Mouse (Mus musculus) heart, adult 2 months (tissue): ENCODE measurements around the gene Thsd4. TPM values are rescaled to one million over a fixed set of nuclear protein-coding genes. Genes with fewer than 3 reads are reported as not detected.

ENCODE experiments used
- DNase-seq, 2 experiments: peaks; one replicate each; pipeline ENCODE4 v3.0.0; 2021
- H3K27ac ChIP-seq: fragments of 200-600 bp; 2 replicates; pipeline ENCODE4 v1.8.1; 2022
- H3K27me3 ChIP-seq: fragments of 200-500 bp; 2 replicates; pipeline ENCODE4 v1.6.1; 2012; ENCODE audit warnings: mild to moderate bottlenecking, low read length, inconsistent platforms, mixed read lengths; ENCODE audit not compliant: control insufficient read depth, insufficient read depth
- H3K36me3 ChIP-seq: fragments of 200-500 bp; 2 replicates; pipeline ENCODE4 v1.6.1; 2012; ENCODE audit warnings: low read length, inconsistent platforms; ENCODE audit not compliant: control insufficient read depth, insufficient read depth
- H3K4me1 ChIP-seq: fragments of 200-500 bp; 2 replicates; pipeline ENCODE4 v1.6.1; 2011; ENCODE audit warnings: low read length; ENCODE audit not compliant: control insufficient read depth, insufficient read depth
- H3K4me3 ChIP-seq: fragments of 200-600 bp; 2 replicates; pipeline ENCODE4 v1.8.1; 2022
- H3K79me2 ChIP-seq: fragments of 200-500 bp; replicated peaks from 2 replicates; pipeline ENCODE4 v1.6.1; 2012; ENCODE audit warnings: mild to moderate bottlenecking, inconsistent platforms, low read length, moderate library complexity, mixed read lengths; ENCODE audit not compliant: control insufficient read depth, insufficient read depth
- H3K9ac ChIP-seq: fragments of 200-500 bp; 2 replicates; pipeline ENCODE4 v1.6.1; 2012; ENCODE audit warnings: low read depth, mild to moderate bottlenecking, control low read depth, inconsistent platforms, low read length, mixed read lengths
- CTCF ChIP-seq: fragments of 200-600 bp; IDR thresholded peaks from 2 replicates; pipeline ENCODE4 v1.8.1; 2022; ENCODE audit warnings: antibody characterized with exemption, mild to moderate bottlenecking, moderate library complexity
- EP300 ChIP-seq: fragments of 200-500 bp; IDR thresholded peaks from 2 replicates; pipeline ENCODE4 v1.6.1; 2011; ENCODE audit warnings: low read depth, low read length, control low read depth; ENCODE audit not compliant: insufficient read depth
- POLR2A ChIP-seq: fragments of 200-500 bp; IDR thresholded peaks from 2 replicates; pipeline ENCODE4 v1.6.1; 2011; ENCODE audit warnings: mild to moderate bottlenecking, low read depth, low read length, control low read depth; ENCODE audit not compliant: insufficient read depth
- WGBS: fragments of 180-500 bp; shearing (Covaris S2); methylation state at CpG from one replicate; pipeline ENCODE4 v1.1.7; 2018; 5-methylcytosine and 5-hydroxymethylcytosine counted together
- intact Hi-C: fragments of 180-260 bp; cut with DNase I; formaldehyde crosslinking; loops from one replicate; pipeline ENCODE4 v1.15.1; 2025
- polyA plus RNA-seq: library from polyadenylated mRNA; depleted of rRNA; stranded (reverse); fragments of >200 nt; gene quantifications from 2 replicates; pipeline ENCODE4 v1.2.3, GENCODE M21; 2012
- total RNA-seq, 2 experiments: library from RNA; stranded (reverse); gene quantifications; 2 replicates each; pipeline ENCODE4 v1.2.3; 2021

Thsd4 gene
- total and polyA plus RNA-seq, 3 experiments, result 3.5 to 5.2 (median 4.3) TPM

GRCm38 (mm10) chr9:60414076-60414755, 107.6 kb downstream of the Thsd4 start:
- intact Hi-C loops, result no loop called here

GRCm38 (mm10) chr9:60410872-60411635, 110.8 kb downstream of the Thsd4 start:
- no peak for TF ChIP-seq POLR2A
- no peak for TF ChIP-seq EP300
- no peak for TF ChIP-seq CTCF
- H3K4me3 ChIP-seq, result no peak overlapping the region
- H3K27ac ChIP-seq, result no peak overlapping the region
- H3K36me3 ChIP-seq, result no peaks in the 10 kb centered on the region
- no peak overlapping the region for H3K9ac ChIP-seq
- no peaks in the 10 kb centered on the region for H3K27me3 ChIP-seq
- WGBS, result 78% methylated on average over 17 of the region's 17 CpGs
- DNase-seq, result no peak
- intact Hi-C loops, result no loop called here
- no peaks in the 10 kb centered on the region for H3K4me1 ChIP-seq
- H3K79me2 ChIP-seq, result no peaks in the 10 kb centered on the region

More at GRCm38 (mm10) chr9:60414076-60414755, 107.6 kb downstream of the Thsd4 start:
- Histone ChIP-seq H3K36me3 (no peaks in the 10 kb centered on the region), H3K79me2 (no peaks in the 10 kb centered on the region), H3K27me3 (no peaks in the 10 kb centered on the region), H3K4me3 (no peak overlapping the region), H3K9ac (no peak overlapping the region), H3K27ac (no peak overlapping the region), H3K4me1 (no peaks in the 10 kb centered on the region)
- no peak for TF ChIP-seq POLR2A
- 54% methylated on average over 4 of the region's 4 CpGs for WGBS
- no peak for DNase-seq

- no peak for TF ChIP-seq POLR2A
- no peak for TF ChIP-seq CTCF
- TF ChIP-seq EP300, result no peak
- intact Hi-C loops, result no loop called here
- H3K36me3 ChIP-seq, result no peaks in the 10 kb centered on the region
- no peaks in the 10 kb centered on the region for H3K4me1 ChIP-seq
- no peak overlapping the region for H3K27ac ChIP-seq
- no peak for DNase-seq
- WGBS, result 33% methylated on average over 1 of the region's 1 CpGs
- no peaks in the 10 kb centered on the region for H3K79me2 ChIP-seq
- no peaks in the 10 kb centered on the region for H3K27me3 ChIP-seq
- no peak overlapping the region for H3K4me3 ChIP-seq
- no peak overlapping the region for H3K9ac ChIP-seq
Measured at GRCm38 (mm10) chr9:60407374-60407773, 114.5 kb downstream of the Thsd4 start.

- Histone ChIP-seq H3K4me1 (no peaks in the 10 kb centered on the region), H3K27ac (no peak overlapping the region), H3K36me3 (no peaks in the 10 kb centered on the region), H3K79me2 (no peaks in the 10 kb centered on the region), H3K9ac (no peak overlapping the region), H3K27me3 (no peaks in the 10 kb centered on the region), H3K4me3 (no peak overlapping the region)
- intact Hi-C loops, result no loop called here
- DNase-seq, result no peak
- 58% methylated on average over 7 of the region's 7 CpGs for WGBS
- TF ChIP-seq EP300 (no peak), CTCF (no peak)
Measured at GRCm38 (mm10) chr9:60405777-60406176, 116.1 kb downstream of the Thsd4 start.

- Histone ChIP-seq H3K4me1 (no peaks in the 10 kb centered on the region), H3K27me3 (no peaks in the 10 kb centered on the region), H3K27ac (no peak overlapping the region), H3K4me3 (no peak overlapping the region), H3K9ac (no peak overlapping the region), H3K36me3 (no peaks in the 10 kb centered on the region), H3K79me2 (no peaks in the 10 kb centered on the region)
- intact Hi-C loops, result no loop called here
- no peak for DNase-seq
- TF ChIP-seq POLR2A (no peak), CTCF (no peak), EP300 (no peak)
- 90% methylated on average over 6 of the region's 6 CpGs for WGBS
Measured at GRCm38 (mm10) chr9:60402681-60403080, 119.2 kb downstream of the Thsd4 start.

- intact Hi-C loops, result no loop called here
- Histone ChIP-seq H3K27me3 (no peaks in the 10 kb centered on the region), H3K79me2 (no peaks in the 10 kb centered on the region), H3K4me1 (no peaks in the 10 kb centered on the region), H3K9ac (no peak overlapping the region), H3K27ac (no peak overlapping the region), H3K4me3 (no peak overlapping the region), H3K36me3 (no peaks in the 10 kb centered on the region)
- 89% methylated on average over 8 of the region's 8 CpGs for WGBS
- TF ChIP-seq POLR2A, result no peak
- TF ChIP-seq EP300, result no peak
- TF ChIP-seq CTCF, result no peak
- no peak for DNase-seq
Measured at GRCm38 (mm10) chr9:60400001-60400400, 121.8 kb downstream of the Thsd4 start.
